Mouse (Mus musculus) midbrain, postnatal 0 days (tissue): ENCODE results near the gene Mllt11. TPM values are rescaled to one million over a fixed set of nuclear protein-coding genes. Genes with fewer than 3 reads are reported as not detected.

Experiments
- ATAC-seq: fragments of 200-750 bp; cut with Nextera tagmentation; 2 replicates; pipeline ENCODE4 v1.8.0; 2017; ENCODE audit warnings: moderate number of reproducible peaks, mild to moderate bottlenecking, moderate TSS enrichment, moderate library complexity; ENCODE audit not compliant: low FRiP score
- DNase-seq: peaks from one replicate; pipeline ENCODE4 v3.0.0-alpha.2; 2015; ENCODE audit warnings: low spot score
- H3K27ac ChIP-seq: fragments of 300-500 bp; sonication (generic); 2 replicates; pipeline ENCODE4 v1.5.1; 2014; ENCODE audit warnings: low read depth, mild to moderate bottlenecking, low read length, mixed read lengths
- H3K27me3 ChIP-seq: fragments of 300-500 bp; sonication (generic); 2 replicates; pipeline ENCODE4 v1.6.1; 2014; ENCODE audit warnings: low read length, control low read depth, mixed read lengths; ENCODE audit not compliant: insufficient read depth
- H3K36me3 ChIP-seq: fragments of 300-500 bp; sonication (generic); 2 replicates; pipeline ENCODE4 v1.6.1; 2014; ENCODE audit warnings: low read length, control low read depth, mixed read lengths; ENCODE audit not compliant: insufficient read depth
- H3K4me1 ChIP-seq: fragments of 300-500 bp; sonication (generic); 2 replicates; pipeline ENCODE4 v1.6.1; 2014; ENCODE audit warnings: mild to moderate bottlenecking, control low read depth, antibody characterized with exemption, low read length, mixed read lengths; ENCODE audit not compliant: insufficient read depth
- H3K4me2 ChIP-seq: fragments of 300-500 bp; sonication (generic); 2 replicates; pipeline ENCODE4 v1.6.1; 2014; ENCODE audit warnings: low read depth, mild to moderate bottlenecking, low read length, mixed read lengths; ENCODE audit not compliant: poor library complexity, severe bottlenecking
- H3K4me3 ChIP-seq: fragments of 300-500 bp; sonication (generic); 2 replicates; pipeline ENCODE4 v1.5.1; 2014; ENCODE audit warnings: low read depth, mild to moderate bottlenecking, low read length, moderate library complexity
- H3K9ac ChIP-seq: fragments of 300-500 bp; sonication (generic); replicated peaks from 2 replicates; pipeline ENCODE4 v1.6.1; 2014; ENCODE audit warnings: mild to moderate bottlenecking, low read length, moderate library complexity, mixed read lengths; ENCODE audit not compliant: poor library complexity, severe bottlenecking
- H3K9me3 ChIP-seq: fragments of 300-500 bp; sonication (generic); 2 replicates; pipeline ENCODE4 v1.6.1; 2016; ENCODE audit warnings: low read length, control low read depth
- CTCF ChIP-seq: IDR thresholded peaks from 2 replicates; pipeline ENCODE4 v1.5.1; 2016; ENCODE audit warnings: antibody characterized with exemption, mild to moderate bottlenecking
- WGBS: fragments of 180-500 bp; shearing (Covaris S2); extraction: QIAGEN DNeasy Blood & Tissue Kit; methylation state at CpG from one replicate; pipeline ENCODE4 v1.1.7; 2014; 5-methylcytosine and 5-hydroxymethylcytosine counted together
- polyA plus RNA-seq: library from polyadenylated mRNA; unstranded; fragments of >200 nt; fragmentation: Nextera tagmentation; extraction: Ambion mirVana; gene quantifications from 2 replicates; pipeline ENCODE4 v1.2.1, GENCODE M21; 2015
- total RNA-seq: library from RNA; depleted of rRNA; stranded (reverse); fragments of >200 nt; gene quantifications from 2 replicates; pipeline ENCODE4 v1.2.3, GENCODE M21; 2014; rRNA removed

The Mllt11 gene
- total and polyA plus RNA-seq, 2 experiments from 2014 or later, result 367 to 738 TPM

DNA sequence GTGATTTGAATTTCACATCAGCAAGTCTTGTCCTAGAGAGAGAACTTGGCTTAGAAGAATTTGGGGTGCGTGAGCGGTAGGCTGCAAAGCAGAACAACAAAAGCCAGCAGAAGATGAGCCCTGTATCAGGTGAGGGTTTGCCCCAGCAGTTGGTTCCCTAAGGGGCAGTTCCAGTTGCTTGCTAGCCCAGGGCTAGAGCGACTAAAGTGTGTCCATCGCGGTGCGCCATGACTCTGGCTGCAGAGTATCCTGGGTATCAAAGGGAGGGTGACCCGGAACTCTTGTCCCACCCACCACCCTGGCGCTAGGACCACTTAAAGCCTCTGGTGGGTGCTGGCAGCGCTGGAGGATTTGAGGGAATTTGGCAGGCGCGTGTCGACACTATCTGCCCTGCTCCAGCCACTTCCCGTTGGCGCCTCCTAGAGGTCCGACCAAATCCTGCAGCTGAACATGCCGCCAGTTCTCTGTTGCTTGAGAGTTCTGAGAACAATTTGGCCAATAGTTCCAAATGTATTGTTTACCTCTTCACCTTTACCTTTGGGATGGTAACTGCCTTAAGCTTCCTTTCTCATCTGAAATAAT, 57.9 kb downstream of the Mllt11 start:
- DNase-seq (peak; percentile 81), ATAC-seq (peak; percentile 41)
- peak; percentile 86 for TF ChIP-seq CTCF
- H3K9me3 ChIP-seq, result no peaks in the 10 kb centered on the region
- 12% methylated on average over 16 of the region's 16 CpGs for WGBS
- peaks cover 39% of the 10 kb centered on the region for H3K36me3 ChIP-seq
- H3K27me3 ChIP-seq, result no peaks in the 10 kb centered on the region
- H3K9ac ChIP-seq, result no peak overlapping the region
- H3K4me2 ChIP-seq, result peak overlapping the region; percentile 30; the same call in 1 of the 2 replicates
- no peaks in the 10 kb centered on the region for H3K4me1 ChIP-seq
- H3K4me3 ChIP-seq, result no peak overlapping the region
- 0 out of 2 replicates have a peak overlapping the region, but pooled peaks have one; percentile 28 for H3K27ac ChIP-seq

DNA sequence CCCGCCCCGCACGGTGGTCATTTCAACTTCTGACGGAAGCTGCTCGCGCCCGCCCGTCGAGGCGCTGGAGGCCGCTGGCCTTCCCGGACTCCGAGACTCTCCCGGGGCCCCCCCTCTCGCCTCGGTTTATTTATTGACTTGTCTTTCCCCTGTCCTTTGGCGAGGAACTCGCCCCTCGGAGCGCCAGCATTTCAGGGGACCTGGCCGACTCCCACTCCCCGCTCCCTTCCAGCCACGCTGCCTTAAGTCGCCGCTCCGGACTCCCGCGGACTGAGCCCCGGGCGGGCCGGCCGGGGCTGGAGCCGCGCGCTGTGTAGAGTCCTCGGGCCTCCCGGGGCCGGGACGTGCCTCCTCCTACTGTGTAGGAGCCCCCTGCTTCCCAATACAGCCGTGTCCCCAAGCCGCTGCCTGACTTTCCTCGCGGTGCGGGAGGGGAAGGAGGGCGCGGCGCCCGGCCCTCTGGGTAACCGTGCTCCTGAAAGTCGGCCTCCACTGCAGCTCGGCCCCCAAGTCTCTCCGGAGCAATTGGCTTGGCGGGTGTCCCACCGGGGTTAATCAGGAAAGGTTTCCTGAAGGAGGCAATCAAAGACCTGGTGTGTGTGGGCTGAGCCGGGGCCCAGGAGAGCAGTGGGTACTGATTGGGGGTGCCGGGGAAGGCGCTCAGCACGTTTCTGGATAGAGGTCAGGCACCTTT, 58.6 kb downstream of the Mllt11 start:
- peak overlapping the region; percentile 18; the same call in 1 of the 2 replicates for H3K4me3 ChIP-seq
- no peaks in the 10 kb centered on the region for H3K4me1 ChIP-seq
- H3K36me3 ChIP-seq, result peaks cover 46% of the 10 kb centered on the region
- H3K4me2 ChIP-seq, result peak overlapping the region; percentile 30
- no peaks in the 10 kb centered on the region for H3K27me3 ChIP-seq
- DNase-seq, result no peak
- WGBS, result 12% methylated on average over 57 of the region's 58 CpGs
- 0 out of 2 replicates have a peak overlapping the region, but pooled peaks have one; percentile 28 for H3K27ac ChIP-seq
- no peaks in the 10 kb centered on the region for H3K9me3 ChIP-seq
- TF ChIP-seq CTCF, result no peak
- H3K9ac ChIP-seq, result peak overlapping the region; percentile 42; the same call in 1 of the 2 replicates
- ATAC-seq, result peak; percentile 24; the same call in 1 of the 2 replicates

DNA sequence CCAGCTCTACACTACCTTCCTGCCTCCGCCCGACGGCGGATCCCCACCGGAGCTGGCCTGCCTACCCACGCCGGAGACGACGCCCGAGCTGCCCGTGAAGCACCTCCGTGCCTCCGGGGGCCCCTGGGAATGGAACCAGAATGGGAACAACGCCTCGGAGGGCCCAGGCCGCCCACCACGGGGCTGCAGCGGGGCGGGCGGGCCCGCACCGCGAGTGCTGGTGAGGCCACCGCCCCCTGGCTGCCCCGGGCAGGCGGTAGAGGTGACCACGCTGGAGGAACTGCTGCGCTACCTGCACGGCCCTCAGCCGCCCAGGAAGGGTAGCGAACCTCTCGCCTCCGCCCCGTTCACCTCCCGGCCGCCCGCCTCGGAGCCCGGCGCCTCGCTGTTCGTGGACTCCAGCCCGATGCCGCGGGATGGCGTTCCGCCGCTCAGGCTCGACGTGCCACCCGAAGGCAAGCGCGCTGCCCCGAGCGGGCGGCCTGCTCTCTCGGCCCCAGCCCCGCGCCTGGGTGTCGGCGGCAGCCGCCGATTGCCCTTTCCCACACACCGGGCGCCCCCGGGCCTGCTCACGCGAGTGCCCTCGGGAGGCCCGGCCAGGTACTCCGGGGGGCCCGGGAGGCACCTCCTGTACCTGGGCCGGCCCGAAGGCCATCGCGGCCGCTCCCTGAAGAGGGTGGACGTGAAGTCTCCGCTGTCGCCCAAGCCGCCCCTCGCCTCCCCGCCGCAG, 59.3 kb downstream of the Mllt11 start:
- Histone ChIP-seq H3K4me2 (no peak overlapping the region), H3K9ac (no peak overlapping the region), H3K36me3 (peaks cover 53% of the 10 kb centered on the region), H3K4me1 (no peaks in the 10 kb centered on the region), H3K27me3 (no peaks in the 10 kb centered on the region), H3K4me3 (0 out of 2 replicates have a peak overlapping the region, but pooled peaks have one; percentile 18), H3K27ac (no peak overlapping the region), H3K9me3 (no peaks in the 10 kb centered on the region)
- ATAC-seq, result no peak
- no peak for DNase-seq
- TF ChIP-seq CTCF, result no peak
- WGBS, result 25% methylated on average over 72 of the region's 84 CpGs

DNA sequence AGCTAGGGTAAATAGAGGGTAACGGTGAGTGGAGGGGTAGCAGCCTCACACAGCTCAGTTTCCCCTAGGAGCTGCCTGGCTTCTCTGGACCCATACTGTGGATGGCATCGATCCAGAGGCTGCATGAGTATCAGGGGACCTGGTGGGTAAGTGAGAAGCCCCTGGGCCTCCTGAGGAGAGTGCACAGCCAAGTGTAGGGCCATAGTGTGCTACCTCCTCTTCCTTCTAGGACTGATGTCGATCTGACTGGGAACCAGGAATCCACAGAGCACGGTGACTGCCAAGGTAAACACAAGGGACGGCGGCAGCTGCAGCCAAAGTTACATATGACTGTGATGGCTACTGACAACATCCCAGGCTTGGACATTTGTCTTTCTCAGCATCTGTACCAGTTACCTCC, 60.9 kb downstream of the Mllt11 start:
- Histone ChIP-seq H3K4me1 (no peaks in the 10 kb centered on the region), H3K27ac (no peak overlapping the region), H3K9ac (no peak overlapping the region), H3K27me3 (no peaks in the 10 kb centered on the region), H3K36me3 (peaks cover 67% of the 10 kb centered on the region), H3K9me3 (no peaks in the 10 kb centered on the region), H3K4me2 (no peak overlapping the region), H3K4me3 (no peak overlapping the region)
- no peak for TF ChIP-seq CTCF
- WGBS, result 83% methylated on average over 6 of the region's 6 CpGs
- ATAC-seq (no peak), DNase-seq (no peak)

DNA sequence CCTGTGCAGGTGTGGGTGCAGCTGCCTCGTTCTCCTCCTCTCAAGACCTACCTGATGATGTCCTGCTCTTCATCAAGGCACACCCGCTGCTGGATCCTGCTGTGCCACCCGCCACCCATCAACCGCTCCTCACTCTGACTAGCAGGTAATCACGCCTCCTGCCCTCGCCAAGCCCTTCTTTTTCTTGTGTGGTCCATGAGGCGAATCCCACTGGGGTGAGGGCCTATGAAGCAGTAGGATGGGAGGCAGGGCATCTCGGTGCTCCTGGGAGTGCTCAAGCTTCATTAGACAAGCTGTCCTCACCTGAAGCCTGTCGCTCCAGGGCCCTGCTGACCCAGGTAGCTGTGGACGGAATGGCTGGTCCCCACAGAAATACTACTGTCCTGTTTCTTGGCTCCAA, 62.0 kb downstream of the Mllt11 start:
- H3K27me3 ChIP-seq, result no peaks in the 10 kb centered on the region
- WGBS, result 92% methylated on average over 10 of the region's 10 CpGs

More for the DNA sequence above, 62.0 kb downstream of the Mllt11 start:
- Histone ChIP-seq H3K4me1 (no peaks in the 10 kb centered on the region), H3K9me3 (no peaks in the 10 kb centered on the region), H3K4me3 (no peak overlapping the region), H3K27ac (no peak overlapping the region), H3K9ac (no peak overlapping the region), H3K4me2 (no peak overlapping the region), H3K36me3 (peaks cover 69% of the 10 kb centered on the region)
- ATAC-seq (no peak), DNase-seq (no peak)
- TF ChIP-seq CTCF, result no peak

Other genes starting within 250 kb of the Mllt11 start
- gene Zfp687, start 216.7 kb downstream of the Mllt11 start, total RNA-seq, result 25.7 and 30.0 TPM in 2 replicates
- gene Zfp687, start 216.7 kb downstream of the Mllt11 start, polyA plus RNA-seq, result 13.3 and 15.6 TPM in 2 replicates
- gene Psmd4, start 189.6 kb downstream of the Mllt11 start, total RNA-seq, result 179 and 200 TPM in 2 replicates
- gene Psmd4, start 189.6 kb downstream of the Mllt11 start, polyA plus RNA-seq, result 262 and 267 TPM in 2 replicates
- gene Pip5k1a, start 125.2 kb downstream of the Mllt11 start, total RNA-seq, result 20.1 and 21.6 TPM in 2 replicates
- gene Pip5k1a, start 125.2 kb downstream of the Mllt11 start, polyA plus RNA-seq, result 12.9 and 13.3 TPM in 2 replicates
- 69.6 and 84.7 TPM in 2 replicates for gene Vps72, start 121.1 kb downstream of the Mllt11 start, total RNA-seq
- gene Vps72, start 121.1 kb downstream of the Mllt11 start, polyA plus RNA-seq, result 131 and 136 TPM in 2 replicates
- gene Tmod4, start 107.7 kb downstream of the Mllt11 start, total RNA-seq, result not detected in 2 replicates
- gene Tmod4, start 107.7 kb downstream of the Mllt11 start, polyA plus RNA-seq, result 0.41 and 0.49 TPM in 2 replicates
- gene Scnm1, start 98.2 kb downstream of the Mllt11 start, total RNA-seq, result 47.6 and 60.4 TPM in 2 replicates
- gene Scnm1, start 98.2 kb downstream of the Mllt11 start, polyA plus RNA-seq, result 69.6 and 82.7 TPM in 2 replicates
- 35.3 and 42.2 TPM in 2 replicates for gene Lysmd1, start 98.1 kb downstream of the Mllt11 start, total RNA-seq
- gene Lysmd1, start 98.1 kb downstream of the Mllt11 start, polyA plus RNA-seq, result 50.9 and 51.9 TPM in 2 replicates
- gene Tnfaip8l2, start 89.8 kb downstream of the Mllt11 start, total RNA-seq, result 0.93 and 1.2 TPM in 2 replicates
- 2.2 and 2.8 TPM in 2 replicates for gene Tnfaip8l2, start 89.8 kb downstream of the Mllt11 start, polyA plus RNA-seq
- 126 and 148 TPM in 2 replicates for gene Sema6c, start 71.7 kb downstream of the Mllt11 start, total RNA-seq
- gene Sema6c, start 71.7 kb downstream of the Mllt11 start, polyA plus RNA-seq, result 17.1 and 18.4 TPM in 2 replicates
- 6.5 and 7.6 TPM in 2 replicates for gene Gabpb2, start 14.3 kb downstream of the Mllt11 start, total RNA-seq
- 1.5 and 1.6 TPM in 2 replicates for gene Gabpb2, start 14.3 kb downstream of the Mllt11 start, polyA plus RNA-seq
- 35.0 and 54.7 TPM in 2 replicates for gene Cdc42se1, start 3.4 kb downstream of the Mllt11 start, total RNA-seq
- 40.9 and 41.4 TPM in 2 replicates for gene Cdc42se1, start 3.4 kb downstream of the Mllt11 start, polyA plus RNA-seq
- 0.24 and 0.49 TPM in 2 replicates for gene Gm128, start 9.4 kb upstream of the Mllt11 start, total RNA-seq
- gene Gm128, start 9.4 kb upstream of the Mllt11 start, polyA plus RNA-seq, result 0.19 and 0.27 TPM in 2 replicates
- gene Bnipl, start 19.0 kb upstream of the Mllt11 start, total RNA-seq, result not detected in 2 replicates
- gene Bnipl, start 19.0 kb upstream of the Mllt11 start, polyA plus RNA-seq, result not detected in 2 replicates
- gene Mindy1, start 49.2 kb upstream of the Mllt11 start, total RNA-seq, result 36.5 and 37.1 TPM in 2 replicates
- gene Mindy1, start 49.2 kb upstream of the Mllt11 start, polyA plus RNA-seq, result 34.8 and 36.5 TPM in 2 replicates
- gene Prune1, start 49.9 kb upstream of the Mllt11 start, total RNA-seq, result 78.9 and 93.8 TPM in 2 replicates
- 77.3 and 84.0 TPM in 2 replicates for gene Prune1, start 49.9 kb upstream of the Mllt11 start, polyA plus RNA-seq
- 0.27 TPM in 1 of 2 replicates, not detected in the other for gene Anxa9, start 75.0 kb upstream of the Mllt11 start, total RNA-seq
- gene Anxa9, start 75.0 kb upstream of the Mllt11 start, polyA plus RNA-seq, result 0.32 TPM in 2 replicates
- 58.5 and 62.7 TPM in 2 replicates for gene Cers2, start 82.6 kb upstream of the Mllt11 start, total RNA-seq
- gene Cers2, start 82.6 kb upstream of the Mllt11 start, polyA plus RNA-seq, result 82.5 and 83.9 TPM in 2 replicates
- 44.4 and 46.2 TPM in 2 replicates for gene Setdb1, start 125.0 kb upstream of the Mllt11 start, total RNA-seq
- 27.4 and 28.4 TPM in 2 replicates for gene Setdb1, start 125.0 kb upstream of the Mllt11 start, polyA plus RNA-seq
- gene 4930558C23Rik, start 170.7 kb upstream of the Mllt11 start, total RNA-seq, result not detected in 2 replicates
- gene 4930558C23Rik, start 170.7 kb upstream of the Mllt11 start, polyA plus RNA-seq, result not detected in 2 replicates
- gene Arnt, start 202.2 kb upstream of the Mllt11 start, total RNA-seq, result 12.4 and 25.7 TPM in 2 replicates
- 6.9 and 8.7 TPM in 2 replicates for gene Arnt, start 202.2 kb upstream of the Mllt11 start, polyA plus RNA-seq